Mouse (Mus musculus): Measurements from ENCODE around the gene Nlgn2.
A peak's percentile ranks its signal among the peaks of the same experiment; 100 is the strongest.
"Not testable (repeated sequence)": the region's sequence is repeated elsewhere in the genome, so short reads cannot be mapped to it uniquely, and the experiment has no call there.

Nlgn2 gene

DNA sequence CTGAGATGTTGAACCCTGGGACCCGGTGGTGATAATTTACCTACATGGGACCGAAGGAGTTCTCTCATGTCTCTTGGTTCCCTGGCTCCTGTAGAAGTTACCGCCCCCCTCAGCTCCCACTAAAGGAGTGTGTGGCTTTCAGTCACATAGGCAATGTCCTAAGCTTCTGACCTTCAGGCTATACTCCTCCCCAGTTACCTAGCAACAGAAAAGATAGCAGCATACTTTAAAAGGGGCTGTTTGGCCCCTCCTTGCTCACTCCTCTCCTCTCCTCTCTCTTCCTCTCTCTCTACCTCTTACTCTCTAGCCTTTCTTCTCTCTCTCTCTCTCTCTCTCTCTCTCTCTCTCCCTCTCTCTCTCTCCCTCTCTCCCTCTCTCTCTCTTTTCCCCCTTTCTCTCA, 26.1 kb upstream of the Nlgn2 start:
- not testable (repeated sequence) for DNase-seq (ENCODE audit: low spot score)

DNA sequence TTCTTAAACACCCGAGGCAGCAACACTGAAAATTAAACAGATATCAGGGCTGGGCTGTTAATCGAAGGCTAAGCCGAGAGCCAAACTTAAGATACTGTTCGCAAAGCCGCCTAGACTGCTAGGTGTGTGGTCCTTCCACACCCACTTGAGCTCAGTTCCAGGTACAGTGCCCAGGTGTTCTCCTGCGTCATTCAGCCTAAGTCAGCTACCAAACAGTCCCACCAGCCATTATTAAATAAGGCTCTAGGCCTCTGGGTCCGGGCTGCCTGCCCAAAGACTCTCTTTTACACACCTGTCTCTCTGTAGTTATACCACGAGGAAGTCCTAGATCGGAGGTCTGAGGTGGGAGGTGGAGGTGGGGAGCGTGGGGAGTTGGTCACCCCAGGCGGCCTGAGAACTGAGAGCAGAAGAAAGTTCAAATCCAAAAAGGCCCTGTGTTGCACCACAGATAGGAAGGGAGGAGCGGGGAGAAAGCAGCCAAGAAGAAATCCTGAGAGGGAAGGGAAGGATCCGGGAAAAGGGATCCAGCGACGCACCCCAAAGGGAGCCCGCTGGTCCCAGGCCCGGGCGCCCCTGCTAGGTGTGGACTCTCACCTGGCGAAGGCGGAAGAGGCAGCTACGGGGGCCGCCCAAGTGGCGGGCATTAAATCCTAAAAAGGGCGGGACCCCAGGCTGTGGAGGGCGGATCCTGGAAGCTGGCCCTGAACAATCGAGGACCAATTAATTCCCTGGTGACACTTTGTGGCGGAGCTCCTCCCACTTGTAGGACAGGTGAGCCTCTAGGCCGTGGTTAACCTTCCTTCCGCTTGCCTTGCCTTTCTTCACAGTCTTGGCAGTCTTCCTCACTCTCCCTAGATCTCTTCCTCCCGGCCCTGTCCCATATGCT, 20.8 kb upstream of the Nlgn2 start, which contains the start of gene Tnk1:
Tnk1 (minus strand) TSS at position 618 of the 886 bp plus-strand sequence.
- DNase-seq (ENCODE audit: low spot score), result no peak

- DNase-seq (ENCODE audit: low spot score), result no peak
Measured at GRCm38 (mm10) chr11:69855347-69855746, 17.8 kb upstream of the Nlgn2 start.

GRCm38 (mm10) chr11:69854680-69855079, 17.1 kb upstream of the Nlgn2 start:
- DNase-seq (ENCODE audit: low spot score), result no peak

GRCm38 (mm10) chr11:69853994-69854393, 16.4 kb upstream of the Nlgn2 start:
- DNase-seq (ENCODE audit: low spot score), result no peak

GRCm38 (mm10) chr11:69850754-69851153, 13.2 kb upstream of the Nlgn2 start:
- no peak for DNase-seq (ENCODE audit: low spot score)

DNA sequence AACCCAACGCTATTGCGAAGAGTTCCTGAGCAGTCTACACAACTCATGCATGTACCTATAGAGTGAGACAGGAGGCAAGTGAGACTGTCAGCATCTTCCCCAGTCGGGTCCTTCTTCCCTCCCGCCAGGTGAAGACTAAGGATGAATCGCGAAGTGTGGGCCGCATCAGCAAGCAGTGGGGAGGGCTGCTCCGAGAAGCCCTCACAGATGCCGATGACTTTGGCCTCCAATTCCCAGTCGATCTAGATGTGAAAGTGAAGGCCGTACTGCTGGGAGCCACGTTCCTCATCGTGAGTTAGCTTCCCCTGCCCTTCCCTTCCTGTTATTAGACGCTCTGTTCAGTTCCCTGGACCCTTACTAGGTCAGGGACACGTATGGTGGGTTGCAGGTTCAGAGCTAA, 12.3 kb upstream of the Nlgn2 start:
- no peak for DNase-seq (ENCODE audit: low spot score)

GRCm38 (mm10) chr11:69849128-69849527, 11.5 kb upstream of the Nlgn2 start:
- no peak for DNase-seq (ENCODE audit: low spot score)

DNA sequence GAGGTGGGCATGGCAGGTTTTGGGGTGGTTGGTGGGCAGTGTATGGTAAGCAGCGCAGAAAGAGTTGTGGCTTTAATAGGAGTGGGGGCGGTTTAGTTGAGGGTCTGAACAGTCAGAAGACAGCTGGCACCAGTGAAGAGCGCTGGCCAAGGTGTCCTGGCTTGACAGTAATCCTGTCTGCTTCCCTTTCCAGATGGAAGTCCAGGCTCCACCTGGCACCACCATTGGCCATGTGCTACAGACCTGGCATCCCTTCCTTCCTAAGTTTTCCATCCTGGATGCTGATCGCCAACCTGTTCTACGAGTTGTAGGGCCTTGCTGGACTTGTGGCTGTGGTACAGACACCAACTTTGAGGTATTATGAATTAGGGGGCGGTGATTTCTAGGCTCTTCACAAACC, 10.4 kb upstream of the Nlgn2 start:
- no peak for DNase-seq (ENCODE audit: low spot score)

DNA sequence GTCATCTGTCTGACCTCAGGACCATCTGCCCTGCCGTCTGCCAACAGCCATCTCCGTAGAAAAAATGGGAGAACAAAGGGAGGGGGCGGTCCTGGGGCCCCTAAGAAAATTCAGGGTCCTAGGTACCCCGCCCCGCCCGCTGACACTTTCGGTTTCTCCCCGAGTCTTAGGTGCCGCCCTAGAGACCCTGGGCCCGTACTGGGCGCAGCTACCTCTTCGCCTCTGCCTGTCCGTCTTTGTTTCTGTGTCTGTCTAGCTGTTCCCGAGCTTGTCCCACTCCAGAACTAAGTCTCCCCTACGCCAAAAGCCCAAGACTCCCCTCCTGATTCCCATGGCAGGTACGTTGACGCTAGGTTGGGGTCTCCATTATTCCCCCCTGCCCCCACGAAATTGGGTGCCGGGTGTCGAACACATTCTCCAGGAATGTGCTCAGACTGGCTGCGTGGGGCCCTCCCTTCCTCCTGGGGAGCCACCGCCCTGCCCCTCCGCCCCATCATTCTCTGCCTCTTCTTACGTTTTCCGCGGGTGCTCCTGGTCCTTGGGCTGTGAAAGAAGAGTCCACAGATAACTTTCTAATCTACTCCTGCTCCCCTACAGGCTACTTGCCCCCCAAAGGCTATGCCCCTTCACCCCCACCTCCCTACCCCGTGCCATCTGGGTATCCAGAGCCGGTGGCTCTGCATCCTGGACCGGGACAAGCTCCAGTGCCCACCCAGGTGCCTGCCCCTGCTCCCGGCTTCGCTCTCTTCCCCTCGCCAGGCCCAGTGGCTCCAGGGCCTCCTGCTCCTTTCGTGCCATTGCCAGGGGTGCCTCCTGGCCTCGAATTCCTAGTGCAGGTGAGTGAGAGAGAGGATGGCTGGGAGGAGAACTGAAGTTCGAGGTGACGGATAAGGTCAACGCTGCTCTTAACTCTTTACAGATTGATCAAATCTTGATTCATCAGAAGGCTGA, 9.4 kb upstream of the Nlgn2 start:
- no peak for DNase-seq (ENCODE audit: low spot score)

- peak; percentile 86 for DNase-seq (ENCODE audit: low spot score)
Measured at GRCm38 (mm10) chr11:69846198-69846680, 8.7 kb upstream of the Nlgn2 start, which contains the start of gene Plscr3. Plscr3 (plus strand) TSS chr11:69846376.

DNA sequence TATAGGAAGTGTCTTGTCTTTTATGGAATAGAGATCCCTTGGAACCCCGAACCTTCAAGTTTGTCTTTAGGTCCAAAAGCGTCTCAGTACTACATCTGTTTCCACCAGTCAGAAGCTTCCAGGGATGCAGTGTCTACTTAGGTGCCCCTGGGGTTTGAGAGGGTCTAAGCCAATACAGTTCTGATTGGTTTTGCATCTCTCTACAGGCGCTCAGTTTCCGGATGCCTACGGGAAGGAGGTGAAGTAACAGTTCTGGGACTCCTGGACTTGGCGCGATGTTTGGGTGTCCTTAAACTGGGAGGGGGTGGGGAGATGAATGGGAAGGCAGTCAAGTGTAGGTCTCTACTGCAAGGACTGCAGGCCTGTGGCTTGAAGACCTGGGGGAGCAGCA, 1.1 kb upstream of the Nlgn2 start:
- DNase-seq (ENCODE audit: low spot score), result peak; percentile 56

GRCm38 (mm10) chr11:69837952-69838713, 549 bp upstream of the Nlgn2 start, which contains the start of gene Tmem256:
Tmem256 (plus strand) TSS chr11:69838514.
- DNase-seq (ENCODE audit: low spot score), result peak; percentile 98

- peak; percentile 23 for DNase-seq (ENCODE audit: low spot score)
Measured at GRCm38 (mm10) chr11:69836703-69837576, 644 bp downstream of the Nlgn2 start.

DNA sequence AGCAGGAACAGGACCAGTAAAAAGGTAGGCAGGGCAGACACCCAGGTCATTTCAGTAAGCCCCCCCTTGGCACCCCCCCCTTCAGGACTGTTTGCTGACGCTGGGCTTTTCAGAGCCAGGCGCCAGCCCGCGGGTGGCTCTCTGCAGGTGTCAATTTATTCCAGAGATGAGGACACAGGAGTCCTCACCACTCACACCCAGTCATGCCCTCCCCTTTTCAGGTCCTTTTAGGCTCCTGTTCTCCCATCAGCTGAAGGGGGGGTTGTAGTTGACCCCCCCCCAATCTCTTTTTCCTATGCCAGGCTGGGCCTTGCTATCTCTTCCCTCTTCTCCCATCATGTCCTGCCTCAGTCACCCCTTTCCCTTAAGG, 1.6 kb downstream of the Nlgn2 start:
- DNase-seq (ENCODE audit: low spot score), result no peak

- DNase-seq (ENCODE audit: low spot score), result no peak
Measured at GRCm38 (mm10) chr11:69835326-69835965, 2.1 kb downstream of the Nlgn2 start.

- DNase-seq (ENCODE audit: low spot score), result no peak
Measured at GRCm38 (mm10) chr11:69834001-69834549, 3.5 kb downstream of the Nlgn2 start.

- no peak for DNase-seq (ENCODE audit: low spot score)
Measured at GRCm38 (mm10) chr11:69833554-69833953, 4.0 kb downstream of the Nlgn2 start.

- DNase-seq (ENCODE audit: low spot score), result no peak
Measured at GRCm38 (mm10) chr11:69828832-69829231, 8.8 kb downstream of the Nlgn2 start.

DNA sequence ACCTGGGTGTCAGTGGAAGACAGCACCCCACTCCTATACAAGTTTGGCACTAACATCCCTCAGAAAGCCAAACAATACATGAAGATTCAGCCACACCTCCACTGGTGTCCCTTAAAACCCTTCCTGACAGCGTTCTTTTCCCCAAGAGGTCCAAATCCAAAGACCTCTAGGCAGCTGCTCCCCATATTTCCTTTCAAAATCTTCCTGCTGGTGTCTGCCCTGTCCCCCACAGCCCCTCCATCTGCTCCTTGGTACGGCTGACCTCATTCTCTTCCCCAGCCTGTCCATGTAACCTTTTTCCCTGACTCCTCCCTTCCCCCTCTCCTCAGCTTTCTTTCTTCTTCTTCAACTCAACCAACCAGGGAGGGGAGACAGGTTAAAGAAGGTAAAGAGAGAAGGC, 14.1 kb downstream of the Nlgn2 start:
- no peak for DNase-seq (ENCODE audit: low spot score)

Measured in adipocyte (in vitro differentiated cells).